Mouse (Mus musculus) B cell, adult 2 months (primary cell): ENCODE measurements around the gene Gm12185.
"Not testable (repeated sequence)": the region's sequence is repeated elsewhere in the genome, so short reads cannot be mapped to it uniquely, and the experiment has no call there.

Source experiments
- DNase-seq, 2 experiments: peaks; one replicate each; pipeline ENCODE4 v3.0.0; 2022

The Gm12185 gene

GRCm38 (mm10) chr11:48913611-48914010 is 78.4 kb downstream of the Gm12185 start:
- no peak for DNase-seq

DNA sequence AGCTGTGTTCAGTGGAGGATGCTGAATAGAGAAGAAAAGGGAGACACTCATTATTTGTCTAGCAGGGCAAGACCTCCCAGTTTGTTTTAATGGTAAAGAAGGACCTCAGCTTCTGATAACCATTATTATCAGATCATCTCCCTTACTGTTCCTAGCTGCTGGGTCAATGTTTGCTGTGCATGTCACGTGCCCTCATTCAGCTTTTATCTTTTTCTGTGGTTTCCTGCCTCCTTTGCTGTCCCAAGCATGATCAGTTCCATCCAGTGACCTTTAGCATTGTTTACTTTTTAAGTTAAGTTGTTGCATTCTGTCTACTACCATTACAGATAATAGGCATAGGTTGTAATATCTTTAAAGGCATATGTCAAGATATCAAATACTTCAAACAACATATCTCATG is 83.6 kb downstream of the Gm12185 start:
- no peak for DNase-seq

DNA sequence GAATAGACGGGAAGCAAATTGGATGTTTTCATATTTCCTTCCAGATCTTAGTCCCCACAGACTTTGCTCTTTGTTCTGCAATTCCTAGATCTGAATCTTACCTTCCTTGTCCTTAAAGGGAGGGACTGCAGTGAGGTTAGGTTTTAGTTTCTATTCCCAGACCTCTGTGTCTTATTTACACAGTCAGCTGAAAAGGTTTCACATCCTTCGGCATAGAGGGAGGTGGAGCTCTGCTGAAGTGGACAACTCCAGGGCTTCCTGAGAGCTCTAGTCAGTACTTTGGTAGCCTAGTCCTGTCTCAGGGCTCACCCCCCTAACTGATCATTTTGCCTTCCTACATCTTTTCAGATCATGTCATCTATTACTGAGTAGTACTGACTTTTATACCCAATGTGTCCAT is 90.0 kb downstream of the Gm12185 start, which contains the start of gene Gm5431:
TSS of gene Gm5431 (minus strand) at position 194 of the 400 bp plus-strand sequence.
- peak; percentile 48 to 55 for DNase-seq

- peak; percentile 57 to 59 for DNase-seq
Observed at GRCm38 (mm10) chr11:48901567-48901930, 90.5 kb downstream of the Gm12185 start.

- peak; percentile 66 to 68 for DNase-seq
Observed at GRCm38 (mm10) chr11:48900654-48901566, 91.1 kb downstream of the Gm12185 start.

- DNase-seq, result no peak
Observed at GRCm38 (mm10) chr11:48898812-48899431, 93.1 kb downstream of the Gm12185 start.

DNA sequence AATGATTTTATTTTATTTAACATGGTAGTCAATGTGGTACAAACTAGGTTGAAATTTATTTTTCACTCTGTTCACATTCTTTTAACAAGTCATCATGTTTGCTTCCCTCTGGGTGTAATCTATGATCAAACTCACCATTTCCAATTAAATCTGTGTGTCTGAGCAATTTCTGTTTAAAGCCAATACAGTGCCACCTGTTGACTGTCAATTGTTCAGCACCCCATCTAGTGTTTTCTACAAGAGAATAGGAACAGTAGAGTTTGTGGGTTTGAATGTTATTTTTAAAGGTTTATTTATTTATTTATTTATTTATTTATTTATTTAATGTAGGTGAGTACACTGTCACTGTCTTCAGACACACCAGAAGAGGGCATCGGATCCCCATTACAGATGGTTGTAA is 115.3 kb downstream of the Gm12185 start:
- DNase-seq, result no peak

DNA sequence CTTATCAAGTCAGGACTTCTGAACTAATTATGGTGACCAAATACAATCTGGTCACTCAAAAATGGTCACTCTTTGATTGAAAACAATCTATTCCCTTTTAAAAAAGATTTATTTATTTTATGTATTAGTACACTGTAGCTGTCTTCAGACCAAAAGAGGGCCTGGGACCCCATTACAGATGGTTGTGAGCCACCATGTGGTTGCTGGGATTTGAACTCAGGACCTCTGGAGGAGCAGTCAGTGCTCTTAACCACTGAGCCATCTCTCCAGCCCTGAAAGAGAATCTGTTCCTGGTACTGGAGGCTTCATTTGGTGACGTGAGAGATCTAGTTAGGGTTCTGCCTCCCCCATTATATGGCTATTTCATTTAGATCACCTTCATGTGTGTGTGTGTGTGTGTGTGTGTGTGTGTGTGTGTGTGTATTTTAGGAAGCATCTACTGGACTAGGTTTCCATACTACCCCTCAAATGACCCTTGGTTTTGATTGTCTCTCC is 116.6 kb downstream of the Gm12185 start:
- not testable (repeated sequence) for DNase-seq

GRCm38 (mm10) chr11:48874465-48874864 is 117.6 kb downstream of the Gm12185 start:
- peak; percentile 77 to 78 for DNase-seq

DNA sequence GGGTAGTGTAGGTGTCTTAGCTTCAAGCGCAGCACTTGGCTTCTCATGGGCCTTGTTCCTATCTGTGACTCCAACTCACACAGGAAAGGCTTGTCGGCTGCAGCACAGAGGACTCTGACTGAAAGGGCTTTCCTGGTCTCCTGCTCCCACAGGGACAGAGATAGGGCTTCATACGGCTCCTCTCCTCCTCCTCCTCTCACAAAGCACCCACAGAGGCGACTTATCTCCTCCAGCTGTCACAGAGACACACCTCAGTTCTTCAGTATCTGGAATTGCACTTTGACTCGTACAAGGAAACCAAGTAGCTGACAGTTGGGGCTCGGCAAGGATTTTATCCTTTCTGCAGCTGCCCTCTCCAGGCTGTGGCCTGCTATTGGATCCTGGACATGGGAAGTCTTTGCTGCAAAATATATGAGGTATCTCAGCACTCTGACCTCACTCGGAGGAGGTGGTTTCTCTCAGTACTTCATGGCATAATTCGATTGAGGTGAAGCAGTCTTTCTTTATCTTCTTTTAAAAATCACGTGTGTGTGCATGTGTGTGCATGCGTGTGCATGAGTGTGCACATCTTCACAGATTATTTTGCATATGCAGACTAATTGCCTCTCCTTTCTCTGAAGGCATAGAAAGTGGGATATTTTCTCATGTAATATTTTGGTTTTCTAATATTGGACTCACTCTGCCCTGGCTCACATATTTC is 118.3 kb downstream of the Gm12185 start:
- no peak for DNase-seq

- DNase-seq, result no peak
Observed at GRCm38 (mm10) chr11:48872695-48873300, 119.2 kb downstream of the Gm12185 start.

- DNase-seq, result peak; percentile 45 to 47
Observed at GRCm38 (mm10) chr11:48871817-48872541, 120.0 kb downstream of the Gm12185 start.

GRCm38 (mm10) chr11:48871201-48871772 is 120.7 kb downstream of the Gm12185 start, which contains the start of gene Irgm1:
Gene Irgm1, minus strand, starts transcription at chr11:48871683.
- DNase-seq, result peak; percentile 81 to 85

DNA sequence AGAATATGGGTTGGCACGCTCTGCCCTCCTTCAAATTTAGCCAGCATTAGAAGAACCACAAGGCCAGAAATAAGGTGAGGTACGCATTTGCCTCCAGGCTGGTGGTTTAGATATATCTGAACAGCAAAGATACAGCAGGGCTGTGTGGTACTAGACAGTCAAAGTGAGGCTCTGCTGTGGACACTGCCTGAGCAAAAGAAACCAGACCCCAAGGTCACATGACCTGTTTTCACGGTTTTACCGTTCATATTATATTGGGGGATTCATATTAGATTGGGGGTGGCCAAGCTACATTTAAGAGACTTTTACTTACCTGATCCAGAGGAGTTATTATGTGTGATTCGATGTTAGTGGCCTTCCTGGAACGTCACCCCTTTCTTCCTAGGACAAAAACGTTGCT is 121.2 kb downstream of the Gm12185 start:
- DNase-seq, result no peak

DNA sequence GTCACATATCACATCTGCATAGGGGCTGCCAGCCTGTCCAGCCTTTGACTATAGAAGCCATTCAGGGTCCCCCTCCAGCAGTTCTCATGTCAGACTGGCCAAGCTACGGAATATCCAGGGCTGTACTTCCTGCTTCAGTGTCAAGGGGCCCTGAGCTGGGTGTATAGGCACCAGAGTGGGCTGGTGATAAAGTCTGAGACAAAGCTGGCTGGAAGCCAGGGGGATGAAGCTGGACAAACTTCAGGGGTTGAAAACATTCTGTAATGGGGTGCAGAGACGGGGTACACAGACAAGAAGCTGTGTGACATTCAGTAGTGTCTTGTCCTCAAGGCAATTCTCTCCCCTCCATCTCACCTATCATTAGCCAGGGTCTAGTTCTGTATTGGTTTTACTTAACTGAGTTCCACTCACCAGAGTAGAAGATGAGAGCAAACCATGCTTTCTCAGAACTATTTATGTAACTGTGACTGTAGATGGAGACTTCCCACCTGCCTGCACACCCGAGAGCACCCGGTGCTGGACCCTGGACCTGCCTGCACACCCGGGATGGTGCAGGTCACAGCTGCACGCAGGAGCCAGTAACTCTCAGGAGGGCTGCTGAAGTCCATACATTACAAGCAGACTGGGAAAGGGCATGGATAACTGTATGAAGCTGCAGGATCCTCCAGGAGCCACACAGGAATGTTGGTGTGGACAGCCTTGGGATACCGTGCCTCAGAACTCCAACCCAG is 122.5 kb downstream of the Gm12185 start:
- no peak for DNase-seq

- no peak for DNase-seq
Observed at GRCm38 (mm10) chr11:48866481-48866880, 125.5 kb downstream of the Gm12185 start.

- no peak for DNase-seq
Observed at GRCm38 (mm10) chr11:48863808-48864207, 128.2 kb downstream of the Gm12185 start.

- DNase-seq, result no peak
Observed at GRCm38 (mm10) chr11:48862784-48863319, 129.2 kb downstream of the Gm12185 start.

GRCm38 (mm10) chr11:48859014-48859413 is 133.0 kb downstream of the Gm12185 start:
- DNase-seq, result peak; percentile 72 to 80
